Mouse (Mus musculus) kidney, embryonic 15.5 days (tissue): ENCODE results near the gene Grin3a. TPM values are rescaled to one million over a fixed set of nuclear protein-coding genes. Genes with fewer than 3 reads are reported as not detected.
"Not testable (repeated sequence)": the region's sequence is repeated elsewhere in the genome, so short reads cannot be mapped to it uniquely, and the experiment has no call there.

ENCODE experiments used
- ATAC-seq: fragments of 200-750 bp; cut with Nextera tagmentation; replicated peaks from 2 replicates; pipeline ENCODE4 v1.8.0; 2017; ENCODE audit warnings: moderate TSS enrichment; ENCODE audit not compliant: low FRiP score
- H3K27ac ChIP-seq: fragments of 300-500 bp; sonication (generic); 2 replicates; pipeline ENCODE4 v1.5.1; 2015; ENCODE audit warnings: mild to moderate bottlenecking, inconsistent platforms
- H3K27me3 ChIP-seq: fragments of 300-500 bp; sonication (generic); 2 replicates; pipeline ENCODE4 v1.6.1; 2015; ENCODE audit warnings: inconsistent platforms
- H3K36me3 ChIP-seq: fragments of 300-500 bp; sonication (generic); 2 replicates; pipeline ENCODE4 v1.6.1; 2015; ENCODE audit warnings: inconsistent platforms
- H3K4me1 ChIP-seq: fragments of 300-500 bp; sonication (generic); 2 replicates; pipeline ENCODE4 v1.6.1; 2015; ENCODE audit warnings: inconsistent platforms
- H3K4me2 ChIP-seq: fragments of 300-500 bp; sonication (generic); 2 replicates; pipeline ENCODE4 v1.6.1; 2015; ENCODE audit warnings: moderate library complexity, mild to moderate bottlenecking, inconsistent platforms
- H3K4me3 ChIP-seq: fragments of 300-500 bp; sonication (generic); replicated peaks from 2 replicates; pipeline ENCODE4 v1.5.1; 2015; ENCODE audit warnings: mild to moderate bottlenecking, inconsistent platforms
- H3K9ac ChIP-seq: fragments of 300-500 bp; sonication (generic); 2 replicates; pipeline ENCODE4 v1.6.1; 2015; ENCODE audit warnings: mild to moderate bottlenecking, inconsistent platforms
- H3K9me3 ChIP-seq: fragments of 300-500 bp; sonication (generic); replicated peaks from 2 replicates; pipeline ENCODE4 v1.6.1; 2016; ENCODE audit warnings: inconsistent platforms
- WGBS: fragments of 180-500 bp; shearing (Covaris S2); methylation state at CpG from one replicate; pipeline ENCODE4 v1.1.7; 2015; ENCODE audit warnings: mixed read lengths; 5-methylcytosine and 5-hydroxymethylcytosine counted together
- polyA plus RNA-seq: library from polyadenylated mRNA; unstranded; fragments of >200 nt; fragmentation: Nextera tagmentation; extraction: Ambion mirVana; gene quantifications from 2 replicates; pipeline ENCODE4 v1.2.1, GENCODE M21; 2015

Grin3a gene
- polyA plus RNA-seq, 1 experiment from 2014 or later, result 0.84 TPM

GRCm38 (mm10) chr4:49623916-49624315 is 221.6 kb downstream of the Grin3a start:
- no peaks in the 10 kb centered on the region for H3K9me3 ChIP-seq

GRCm38 (mm10) chr4:49622272-49622671 is 223.3 kb downstream of the Grin3a start:
- WGBS, result 69% methylated on average over 2 of the region's 2 CpGs
- H3K9me3 ChIP-seq, result no peaks in the 10 kb centered on the region
- no peak overlapping the region for H3K4me3 ChIP-seq
- H3K27ac ChIP-seq, result no peak overlapping the region
- no peaks in the 10 kb centered on the region for H3K36me3 ChIP-seq
- no peaks in the 10 kb centered on the region for H3K27me3 ChIP-seq
- ATAC-seq, result no peak
- no peak overlapping the region for H3K9ac ChIP-seq
- H3K4me1 ChIP-seq, result 0 out of 2 replicates have a peak, but pooled peaks cover 3% of the 10 kb centered on the region
- H3K4me2 ChIP-seq, result no peak overlapping the region

More at GRCm38 (mm10) chr4:49623916-49624315, 221.6 kb downstream of the Grin3a start:
- no peak overlapping the region for H3K27ac ChIP-seq
- H3K4me1 ChIP-seq, result 0 out of 2 replicates have a peak, but pooled peaks cover 3% of the 10 kb centered on the region
- H3K27me3 ChIP-seq, result no peaks in the 10 kb centered on the region
- no peaks in the 10 kb centered on the region for H3K36me3 ChIP-seq
- no peak overlapping the region for H3K9ac ChIP-seq
- H3K4me2 ChIP-seq, result no peak overlapping the region
- no peak for ATAC-seq
- no peak overlapping the region for H3K4me3 ChIP-seq
- 83% methylated on average over 4 of the region's 4 CpGs for WGBS

GRCm38 (mm10) chr4:49619861-49620260 is 225.7 kb downstream of the Grin3a start:
- not testable (repeated sequence) for H3K27me3 ChIP-seq, ATAC-seq, H3K4me3 ChIP-seq, H3K36me3 ChIP-seq, H3K9me3 ChIP-seq, H3K4me1 ChIP-seq, H3K27ac ChIP-seq, H3K9ac ChIP-seq, H3K4me2 ChIP-seq
- WGBS, result 88% methylated on average over 7 of the region's 7 CpGs

GRCm38 (mm10) chr4:49616924-49617323 is 228.6 kb downstream of the Grin3a start:
- H3K4me2 ChIP-seq, result no peak overlapping the region
- H3K9me3 ChIP-seq, result no peaks in the 10 kb centered on the region
- H3K9ac ChIP-seq, result no peak overlapping the region
- no peaks in the 10 kb centered on the region for H3K36me3 ChIP-seq
- H3K27me3 ChIP-seq, result no peaks in the 10 kb centered on the region
- no peaks in the 10 kb centered on the region for H3K4me1 ChIP-seq
- H3K4me3 ChIP-seq, result no peak overlapping the region
- WGBS, result 90% methylated on average over 10 of the region's 10 CpGs
- no peak for ATAC-seq
- no peak overlapping the region for H3K27ac ChIP-seq

Other genes with a start within 250 kb of the Grin3a start
- 19.6 and 21.9 TPM in 2 replicates for gene Tmem246, start 247.9 kb downstream of the Grin3a start, polyA plus RNA-seq
- gene Rnf20, start 213.7 kb downstream of the Grin3a start, polyA plus RNA-seq, result 44.2 and 45.1 TPM in 2 replicates
- gene Ppp3r2, start 163.7 kb downstream of the Grin3a start, polyA plus RNA-seq, result 0.05 and 0.12 TPM in 2 replicates